Mouse (Mus musculus) stomach, embryonic 14.5 days (tissue): Measurements from ENCODE around the gene Cdiptos. TPM values are rescaled to one million over a fixed set of nuclear protein-coding genes. Genes with fewer than 3 reads are reported as not detected.

Source experiments
- ATAC-seq: fragments of 200-750 bp; cut with Nextera tagmentation; 2 replicates; pipeline ENCODE4 v1.8.0; 2017; ENCODE audit warnings: low read depth, moderate TSS enrichment; ENCODE audit not compliant: insufficient number of reproducible peaks, insufficient read depth, low FRiP score
- H3K27ac ChIP-seq: fragments of 300-500 bp; sonication (generic); 2 replicates; pipeline ENCODE4 v1.5.1; 2014; ENCODE audit warnings: mild to moderate bottlenecking, low read length, moderate library complexity, mixed read lengths
- H3K27me3 ChIP-seq: fragments of 300-500 bp; sonication (generic); 2 replicates; pipeline ENCODE4 v1.6.1; 2014; ENCODE audit warnings: low read length, control low read depth, mixed read lengths; ENCODE audit not compliant: control insufficient read depth, insufficient read depth
- H3K36me3 ChIP-seq: fragments of 300-500 bp; sonication (generic); 2 replicates; pipeline ENCODE4 v1.6.1; 2014; ENCODE audit warnings: mild to moderate bottlenecking, control low read depth, low read length, moderate library complexity, mixed read lengths; ENCODE audit not compliant: control insufficient read depth, insufficient read depth
- H3K4me1 ChIP-seq: fragments of 300-500 bp; sonication (generic); 2 replicates; pipeline ENCODE4 v1.6.1; 2014; ENCODE audit warnings: low read length, control low read depth, mixed read lengths; ENCODE audit not compliant: control insufficient read depth, insufficient read depth
- H3K4me2 ChIP-seq: fragments of 300-500 bp; sonication (generic); replicated peaks from 2 replicates; pipeline ENCODE4 v1.6.1; 2014; ENCODE audit warnings: low read depth, low read length, control low read depth
- H3K4me3 ChIP-seq: fragments of 300-500 bp; sonication (generic); 2 replicates; pipeline ENCODE4 v1.5.1; 2014; ENCODE audit warnings: low read depth, low read length, control low read depth
- H3K9ac ChIP-seq: fragments of 300-500 bp; sonication (generic); replicated peaks from 2 replicates; pipeline ENCODE4 v1.6.1; 2014; ENCODE audit warnings: low read depth, mild to moderate bottlenecking, control low read depth, low read length, moderate library complexity, mixed read lengths
- H3K9me3 ChIP-seq: fragments of 300-500 bp; sonication (generic); 2 replicates; pipeline ENCODE4 v1.6.1; 2016; ENCODE audit warnings: low read depth, low read length, control low read depth; ENCODE audit not compliant: control insufficient read depth
- WGBS: fragments of 180-500 bp; shearing (Covaris S2); extraction: QIAGEN DNeasy Blood & Tissue Kit; methylation state at CpG from one replicate; pipeline ENCODE4 v1.1.7; 2014; 5-methylcytosine and 5-hydroxymethylcytosine counted together
- polyA plus RNA-seq: library from polyadenylated mRNA; unstranded; fragments of >200 nt; fragmentation: Nextera tagmentation; extraction: Ambion mirVana; gene quantifications from 2 replicates; pipeline ENCODE4 v1.2.1, GENCODE M21; 2014

Gene Cdiptos
- polyA plus RNA-seq, 1 experiment from 2014 or later: 1.6 TPM

DNA sequence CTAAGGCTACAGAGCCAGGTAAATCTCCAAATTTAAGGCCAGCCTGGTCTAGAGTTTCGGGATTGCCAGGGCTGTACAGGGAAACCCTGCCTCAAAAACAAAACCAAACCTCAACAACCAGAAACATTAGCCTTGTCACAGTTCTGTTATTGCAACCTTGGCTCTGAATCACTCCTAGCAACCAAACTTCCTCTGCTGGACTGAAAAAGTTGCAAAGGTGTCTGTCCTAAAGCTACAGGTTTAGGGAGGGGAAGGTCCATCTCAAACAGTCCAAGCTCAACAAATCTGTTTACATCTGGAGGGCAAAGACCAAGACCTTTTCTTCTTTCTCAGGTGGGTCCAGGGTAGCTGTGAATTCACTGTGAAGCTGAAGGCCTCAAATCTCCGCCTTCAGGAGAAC lies 35.2 kb upstream of the Cdiptos start:
- H3K27me3 ChIP-seq: no peaks in the 10 kb centered on the region
- peaks cover 35% of the 10 kb centered on the region for H3K4me1 ChIP-seq
- H3K27ac ChIP-seq: no peak overlapping the region
- no peak for ATAC-seq
- 92% methylated on average over 2 of the region's 2 CpGs for WGBS
- H3K36me3 ChIP-seq: peaks cover 12% of the 10 kb centered on the region
- H3K9me3 ChIP-seq: no peaks in the 10 kb centered on the region
- no peak overlapping the region for H3K9ac ChIP-seq
- no peak overlapping the region for H3K4me2 ChIP-seq
- no peak overlapping the region for H3K4me3 ChIP-seq

DNA sequence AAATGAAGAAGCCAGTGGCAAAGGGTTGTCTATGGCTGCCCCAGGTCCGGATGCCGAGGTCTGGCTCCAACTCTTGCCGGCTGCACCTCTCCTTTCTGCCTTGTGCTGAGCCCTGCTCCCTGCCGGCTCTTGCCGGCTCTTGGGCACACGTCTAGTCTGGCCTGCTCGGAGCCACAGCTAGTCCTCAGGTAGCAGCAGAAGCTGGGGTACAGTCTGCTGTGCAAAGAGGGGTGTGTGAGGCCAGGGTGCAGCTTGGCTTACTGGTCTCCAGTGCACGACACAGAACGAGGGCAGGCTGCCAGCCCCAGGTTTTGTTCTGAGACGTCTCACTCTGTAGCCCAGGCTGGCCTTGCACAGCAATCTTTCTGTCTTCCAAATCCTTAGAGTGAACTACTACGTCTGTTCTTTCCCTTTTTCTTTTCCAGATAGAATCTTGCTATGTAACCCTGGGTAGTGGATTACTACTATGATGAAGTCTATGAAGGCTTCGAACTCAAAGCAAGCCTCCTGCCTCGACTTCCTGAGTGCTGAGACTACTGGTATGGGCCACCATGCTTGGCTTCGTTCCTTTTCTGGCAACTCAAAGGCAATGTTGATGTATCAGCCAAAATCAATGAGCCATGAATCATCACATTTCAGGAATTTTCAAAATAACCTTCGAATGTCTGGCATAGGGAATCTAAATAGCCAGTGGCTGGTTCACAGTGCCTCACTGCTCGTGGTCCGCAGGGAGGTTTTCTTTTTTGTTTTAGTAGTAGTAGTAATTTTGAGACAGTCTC lies 33.6 kb upstream of the Cdiptos start:
- Histone ChIP-seq H3K9me3 (no peaks in the 10 kb centered on the region), H3K4me3 (no peak overlapping the region), H3K27me3 (no peaks in the 10 kb centered on the region), H3K4me1 (peaks cover 21% of the 10 kb centered on the region), H3K36me3 (peaks cover 4% of the 10 kb centered on the region; the same call in 1 of the 2 replicates), H3K27ac (peak overlapping the region; percentile 91), H3K4me2 (no peak overlapping the region), H3K9ac (no peak overlapping the region)
- WGBS: 82% methylated on average over 17 of the region's 17 CpGs
- ATAC-seq: no peak

DNA sequence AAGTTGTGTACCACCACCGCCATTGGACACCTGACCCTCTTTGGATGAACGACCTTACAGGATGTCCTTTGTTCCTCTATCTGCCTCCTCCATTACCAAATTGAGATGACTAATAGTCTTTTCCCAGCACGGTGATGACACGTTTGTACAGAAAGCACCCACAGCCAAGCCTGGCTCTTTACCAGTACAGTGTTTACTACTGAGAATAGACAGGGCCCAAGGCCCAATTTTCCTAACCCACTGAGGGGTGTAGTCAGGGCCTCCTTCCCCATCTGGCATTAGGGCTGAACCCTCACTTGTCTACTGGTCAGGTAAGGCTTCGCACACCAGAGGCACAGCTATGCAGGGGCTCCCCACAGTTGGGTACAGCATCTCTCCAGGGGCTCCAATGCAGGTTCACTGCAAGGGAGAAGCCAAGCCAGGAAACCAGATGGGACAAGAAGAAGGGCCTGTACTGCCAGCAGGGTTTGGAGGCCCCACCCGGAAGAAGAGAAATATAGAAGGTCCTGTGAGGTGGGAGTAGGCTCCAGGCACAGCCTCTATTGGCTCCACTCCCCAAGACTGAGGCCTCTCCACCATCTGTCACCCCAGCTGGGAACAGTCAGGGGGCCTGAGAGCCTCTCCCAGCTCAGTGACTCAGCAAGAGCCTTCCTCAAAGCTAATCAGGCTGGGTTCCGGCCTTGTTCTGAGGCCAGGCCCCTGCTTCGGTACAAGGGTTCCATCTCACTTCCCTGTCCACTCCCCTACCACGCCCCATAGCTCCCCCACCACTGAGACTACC lies 32.5 kb upstream of the Cdiptos start:
- H3K9me3 ChIP-seq: no peaks in the 10 kb centered on the region
- no peak overlapping the region for H3K4me2 ChIP-seq
- peak; percentile 94 for ATAC-seq
- no peak overlapping the region for H3K9ac ChIP-seq
- H3K36me3 ChIP-seq: peaks cover 4% of the 10 kb centered on the region; the same call in 1 of the 2 replicates
- WGBS: 41% methylated on average over 9 of the region's 9 CpGs
- no peaks in the 10 kb centered on the region for H3K27me3 ChIP-seq
- H3K4me3 ChIP-seq: no peak overlapping the region
- peaks cover 15% of the 10 kb centered on the region for H3K4me1 ChIP-seq
- H3K27ac ChIP-seq: peak overlapping the region; percentile 91

DNA sequence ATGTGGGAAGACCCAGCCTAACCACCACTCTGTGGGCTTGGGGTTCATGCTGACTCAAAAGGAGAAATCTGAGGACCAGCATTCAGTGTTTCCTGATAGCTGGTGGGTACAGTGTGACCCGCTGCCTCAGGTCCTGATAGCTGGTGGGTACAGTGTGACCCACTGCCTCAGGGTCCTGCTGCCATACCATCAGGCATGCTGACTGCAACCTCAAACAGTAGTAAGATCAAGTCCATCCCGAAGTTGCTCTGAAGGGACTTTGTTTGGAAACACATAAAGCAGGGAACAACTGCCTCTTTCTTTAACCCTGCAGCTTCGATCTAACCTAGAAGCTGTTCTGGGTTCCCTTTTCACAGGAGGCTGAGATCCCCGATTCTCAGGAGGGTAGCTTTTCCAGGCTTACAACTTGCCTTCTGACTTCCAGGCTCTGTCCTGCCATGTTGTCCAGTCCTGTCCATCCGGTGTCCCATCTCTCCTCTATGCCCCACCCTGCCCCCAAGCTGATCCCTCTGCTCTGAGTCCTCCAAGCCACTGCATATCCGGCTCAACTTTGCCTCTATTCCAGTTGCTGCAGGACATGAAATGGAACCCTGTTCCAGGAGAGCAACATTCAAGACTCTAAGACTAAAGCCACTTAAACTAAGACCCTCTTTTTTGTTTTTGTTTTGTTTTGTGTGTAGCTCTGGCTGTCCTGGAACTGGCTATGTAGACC lies 31.6 kb upstream of the Cdiptos start:
- Histone ChIP-seq H3K4me3 (no peak overlapping the region), H3K36me3 (no peaks in the 10 kb centered on the region; the same call in 1 of the 2 replicates), H3K4me1 (peaks cover 15% of the 10 kb centered on the region), H3K27me3 (no peaks in the 10 kb centered on the region), H3K4me2 (no peak overlapping the region), H3K9me3 (no peaks in the 10 kb centered on the region), H3K27ac (no peak overlapping the region; the same call in 1 of the 2 replicates), H3K9ac (no peak overlapping the region)
- WGBS: 84% methylated on average over 6 of the region's 6 CpGs
- no peak for ATAC-seq

DNA sequence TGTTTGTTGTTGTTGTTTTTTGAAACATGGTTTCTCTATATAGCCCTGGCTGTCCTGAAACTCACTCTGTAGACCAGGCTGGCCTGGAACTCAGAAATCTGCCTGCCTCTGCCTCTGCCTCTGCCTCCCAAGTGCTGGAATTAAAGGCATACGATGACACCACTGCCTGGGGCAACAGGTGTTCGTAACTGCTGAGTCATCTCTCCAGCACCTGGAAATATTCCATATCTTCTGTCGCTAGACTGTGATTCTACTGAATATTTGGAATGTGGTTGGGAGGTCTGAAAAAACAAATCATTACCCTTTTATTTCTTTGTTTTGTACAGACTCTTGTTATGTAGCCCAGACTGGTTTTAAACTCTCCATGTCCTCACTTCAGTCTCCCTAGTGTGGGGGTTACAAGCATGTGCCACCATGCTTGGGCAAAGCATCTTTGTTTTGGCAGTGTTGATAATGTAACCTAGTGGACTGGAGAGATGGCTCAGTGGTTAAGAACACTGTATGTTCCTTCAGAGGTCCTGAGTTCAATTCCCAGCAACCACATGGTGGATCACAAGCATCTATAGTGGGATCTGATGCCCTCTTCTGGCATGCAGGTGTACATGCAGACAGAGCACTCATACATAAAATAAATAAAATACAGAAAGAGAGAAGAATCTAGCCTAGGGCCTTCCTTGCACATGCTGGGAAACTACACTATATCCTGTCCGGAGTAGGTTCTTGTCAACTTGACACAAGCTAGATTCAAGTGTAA lies 28.4 kb upstream of the Cdiptos start:
- no peak for ATAC-seq
- no peak overlapping the region for H3K4me3 ChIP-seq
- no peaks in the 10 kb centered on the region for H3K36me3 ChIP-seq
- H3K4me1 ChIP-seq: peaks cover 12% of the 10 kb centered on the region
- 81% methylated on average over 4 of the region's 4 CpGs for WGBS
- H3K4me2 ChIP-seq: no peak overlapping the region
- no peak overlapping the region for H3K9ac ChIP-seq
- no peak overlapping the region for H3K27ac ChIP-seq
- no peaks in the 10 kb centered on the region for H3K9me3 ChIP-seq
- no peaks in the 10 kb centered on the region for H3K27me3 ChIP-seq

DNA sequence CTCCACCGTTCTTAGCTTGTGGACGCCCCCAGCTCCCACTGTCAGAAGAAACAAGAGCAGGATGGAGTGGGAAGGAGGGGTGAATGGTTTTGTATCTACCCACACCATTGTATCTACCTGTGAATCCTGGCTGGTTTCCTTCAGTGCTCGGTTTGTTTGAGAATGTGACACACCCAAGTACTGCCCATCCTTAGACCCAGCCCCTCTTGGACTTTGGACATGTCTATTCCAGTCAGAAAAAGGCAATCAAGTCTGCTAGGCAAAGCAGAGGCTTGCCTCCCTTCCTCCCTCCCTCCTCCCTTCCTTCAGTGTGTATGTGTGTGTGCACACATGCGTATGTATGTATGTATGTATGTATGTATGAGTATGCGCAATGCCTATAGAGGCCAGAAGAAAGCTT lies 27.7 kb upstream of the Cdiptos start:
- Histone ChIP-seq H3K27me3 (no peaks in the 10 kb centered on the region), H3K4me1 (peaks cover 5% of the 10 kb centered on the region), H3K4me3 (no peak overlapping the region), H3K9me3 (no peaks in the 10 kb centered on the region), H3K36me3 (no peaks in the 10 kb centered on the region), H3K9ac (no peak overlapping the region), H3K27ac (no peak overlapping the region), H3K4me2 (no peak overlapping the region)
- 81% methylated on average over 5 of the region's 5 CpGs for WGBS
- no peak for ATAC-seq

DNA sequence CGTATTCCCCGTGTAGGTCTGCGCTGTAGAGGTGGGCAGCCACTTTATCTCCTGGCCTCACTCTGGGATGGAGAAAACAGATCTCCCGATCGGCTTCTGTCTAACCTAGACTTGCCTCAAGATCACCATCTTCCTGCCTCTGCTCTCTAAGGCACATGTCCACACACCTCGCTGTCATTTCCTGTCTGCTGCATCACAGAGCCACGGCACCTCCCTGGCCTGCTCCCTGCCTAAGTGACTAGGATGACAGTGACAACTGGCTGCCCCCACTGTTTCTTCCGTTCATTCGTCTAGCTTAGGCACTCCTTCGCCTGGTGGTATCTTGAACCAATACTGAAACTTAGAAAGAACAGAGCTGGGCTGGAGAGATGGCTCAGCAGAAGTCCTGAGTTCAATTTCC lies 23.7 kb upstream of the Cdiptos start:
- H3K9ac ChIP-seq: no peak overlapping the region
- no peak for ATAC-seq

DNA sequence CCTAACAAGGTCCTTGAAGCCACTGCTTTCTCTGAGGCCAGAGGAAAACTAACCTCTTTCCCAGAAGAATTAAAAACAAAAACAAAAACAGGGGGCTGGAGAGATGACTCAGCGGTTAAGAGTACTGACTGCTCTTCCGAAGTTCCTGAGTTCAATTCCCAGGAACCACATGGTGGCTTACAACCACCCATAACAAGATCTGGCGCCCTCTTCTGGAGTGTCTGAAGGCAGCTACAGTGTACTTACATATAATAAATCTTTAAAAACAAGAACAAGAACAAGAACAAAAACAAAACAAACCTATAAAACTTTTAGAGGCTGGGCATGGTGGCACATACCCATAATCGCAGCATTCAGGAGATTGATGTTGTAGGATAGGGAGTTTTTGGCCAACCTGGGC lies 20.6 kb upstream of the Cdiptos start:
- no peak for ATAC-seq
- WGBS: 81% methylated on average over 4 of the region's 4 CpGs
- Histone ChIP-seq H3K27ac (no peak overlapping the region), H3K4me2 (no peak overlapping the region), H3K4me1 (no peaks in the 10 kb centered on the region), H3K9me3 (no peaks in the 10 kb centered on the region), H3K27me3 (no peaks in the 10 kb centered on the region), H3K36me3 (no peaks in the 10 kb centered on the region), H3K9ac (no peak overlapping the region), H3K4me3 (no peak overlapping the region)

More for the DNA sequence above, 23.7 kb upstream of the Cdiptos start:
- Histone ChIP-seq H3K27ac (no peak overlapping the region), H3K36me3 (no peaks in the 10 kb centered on the region), H3K4me2 (no peak overlapping the region), H3K4me1 (no peaks in the 10 kb centered on the region), H3K9me3 (no peaks in the 10 kb centered on the region), H3K27me3 (no peaks in the 10 kb centered on the region), H3K4me3 (no peak overlapping the region)
- WGBS: 77% methylated on average over 10 of the region's 10 CpGs
